Mouse (Mus musculus) gastrocnemius, adult 8-10 months (tissue): ENCODE results near the gene Pigyl. TPM values are rescaled to one million over a fixed set of nuclear protein-coding genes. Genes with fewer than 3 reads are reported as not detected.
A peak's percentile ranks its signal among the peaks of the same experiment; 100 is the strongest.

Experiments
- DNase-seq, 2 experiments: peaks; one replicate each; pipeline ENCODE4 v3.0.0; 2022; ENCODE audit warnings: low spot score in 2 of 2
- total RNA-seq, 4 experiments: library from RNA; stranded (reverse); gene quantifications; 2 replicates each; pipeline ENCODE4 v1.2.4; 2022

The Pigyl gene
- 10 to 100 TPM; 30.6 to 39.5 (median 34.8) TPM for total RNA-seq

GRCm38 (mm10) chr9:22156497-22157245, at the start of gene Pigyl:
Gene Pigyl (plus strand): TSS chr9:22156846.
- DNase-seq, result peak; percentile 97 to 99

GRCm38 (mm10) chr9:22108194-22108593, 48.5 kb upstream of the Pigyl start:
- no peak for DNase-seq

GRCm38 (mm10) chr9:22115635-22116034, 41.0 kb upstream of the Pigyl start:
- DNase-seq, result no peak

GRCm38 (mm10) chr9:22116086-22116485, 40.6 kb upstream of the Pigyl start:
- no peak for DNase-seq

GRCm38 (mm10) chr9:22116740-22117426, 39.8 kb upstream of the Pigyl start, which contains the start of gene Elof1:
Gene Elof1 (minus strand): TSS chr9:22117172.
- DNase-seq, result peak; percentile 84 to 89

GRCm38 (mm10) chr9:22117754-22118456, 38.7 kb upstream of the Pigyl start:
- no peak for DNase-seq

- DNase-seq, result no peak
Measured at GRCm38 (mm10) chr9:22119543-22119942, 37.1 kb upstream of the Pigyl start.

GRCm38 (mm10) chr9:22121545-22121944, 35.1 kb upstream of the Pigyl start:
- DNase-seq, result no peak

GRCm38 (mm10) chr9:22122005-22122404, 34.6 kb upstream of the Pigyl start:
- no peak for DNase-seq

GRCm38 (mm10) chr9:22123069-22123609, 33.5 kb upstream of the Pigyl start:
- DNase-seq, result no peak

- no peak for DNase-seq
Measured at GRCm38 (mm10) chr9:22124169-22124568, 32.5 kb upstream of the Pigyl start.

- DNase-seq, result no peak
Measured at GRCm38 (mm10) chr9:22125246-22126027, 31.2 kb upstream of the Pigyl start.

GRCm38 (mm10) chr9:22131226-22131981, 25.2 kb upstream of the Pigyl start:
- no peak for DNase-seq

GRCm38 (mm10) chr9:22132220-22132619, 24.4 kb upstream of the Pigyl start:
- no peak for DNase-seq

- no peak for DNase-seq
Measured at GRCm38 (mm10) chr9:22134246-22134890, 22.3 kb upstream of the Pigyl start.

GRCm38 (mm10) chr9:22134988-22135643, 21.5 kb upstream of the Pigyl start:
- DNase-seq, result no peak

GRCm38 (mm10) chr9:22135644-22136390, 20.8 kb upstream of the Pigyl start, which contains the start of gene Acp5:
Gene Acp5 (minus strand): TSS chr9:22135711.
- no peak for DNase-seq

- no peak for DNase-seq
Measured at GRCm38 (mm10) chr9:22136765-22137547, 19.7 kb upstream of the Pigyl start.
